Mouse (Mus musculus) limb, embryonic 14.5 days (tissue): ENCODE results near the gene Usp30. TPM values are rescaled to one million over a fixed set of nuclear protein-coding genes. Genes with fewer than 3 reads are reported as not detected.

ENCODE experiments used
- ATAC-seq: fragments of 200-750 bp; cut with Nextera tagmentation; 2 replicates; pipeline ENCODE4 v1.8.0; 2017; ENCODE audit warnings: low read depth, moderate number of reproducible peaks, moderate TSS enrichment; ENCODE audit not compliant: low FRiP score
- DNase-seq: peaks from one replicate; pipeline ENCODE4 v3.0.0-alpha.2; 2015; ENCODE audit warnings: low spot score
- H3K27ac ChIP-seq: fragments of 300-500 bp; sonication (generic); replicated peaks from 2 replicates; pipeline ENCODE4 v1.5.1; 2014; ENCODE audit warnings: low read depth, mild to moderate bottlenecking, low read length, moderate library complexity, mixed read lengths
- H3K27me3 ChIP-seq: fragments of 300-500 bp; sonication (generic); 2 replicates; pipeline ENCODE4 v1.6.1; 2014; ENCODE audit warnings: low read length, mixed read lengths; ENCODE audit not compliant: control insufficient read depth, insufficient read depth
- H3K36me3 ChIP-seq: fragments of 300-500 bp; sonication (generic); 2 replicates; pipeline ENCODE4 v1.6.1; 2014; ENCODE audit warnings: mild to moderate bottlenecking, low read length, moderate library complexity, mixed read lengths; ENCODE audit not compliant: control insufficient read depth, insufficient read depth
- H3K4me1 ChIP-seq: fragments of 300-500 bp; sonication (generic); 2 replicates; pipeline ENCODE4 v1.6.1; 2014; ENCODE audit warnings: antibody characterized with exemption, low read length, mixed read lengths; ENCODE audit not compliant: control insufficient read depth, insufficient read depth
- H3K4me2 ChIP-seq: fragments of 300-500 bp; sonication (generic); replicated peaks from 2 replicates; pipeline ENCODE4 v1.6.1; 2014; ENCODE audit warnings: low read depth, mild to moderate bottlenecking, low read length, moderate library complexity; ENCODE audit not compliant: severe bottlenecking
- H3K4me3 ChIP-seq: fragments of 300-500 bp; sonication (generic); replicated peaks from 2 replicates; pipeline ENCODE4 v1.5.1; 2014; ENCODE audit warnings: low read length
- H3K9ac ChIP-seq: fragments of 300-500 bp; sonication (generic); 2 replicates; pipeline ENCODE4 v1.6.1; 2014; ENCODE audit warnings: mild to moderate bottlenecking, low read depth, low read length, moderate library complexity; ENCODE audit not compliant: severe bottlenecking
- H3K9me3 ChIP-seq: fragments of 300-500 bp; sonication (generic); 2 replicates; pipeline ENCODE4 v1.6.1; 2016; ENCODE audit warnings: low read length; ENCODE audit not compliant: control insufficient read depth
- POLR2A ChIP-seq: fragments of 200-500 bp; IDR thresholded peaks from 2 replicates; pipeline ENCODE4 v1.8.0; 2012; ENCODE audit warnings: inconsistent platforms, mild to moderate bottlenecking, moderate library complexity, borderline replicate concordance; ENCODE audit not compliant: insufficient read depth, insufficient read length; ENCODE audit errors: extremely low read depth
- WGBS: fragments of 180-500 bp; shearing (Covaris S2); extraction: QIAGEN DNeasy Blood & Tissue Kit; methylation state at CpG from one replicate; pipeline ENCODE4 v1.1.7; 2014; 5-methylcytosine and 5-hydroxymethylcytosine counted together
- polyA plus RNA-seq, 2 experiments: library from polyadenylated mRNA; depleted of rRNA in 1 of 2; stranded (reverse) in 1 of 2; unstranded in 1 of 2; fragments of >200 nt; fragmentation: Nextera tagmentation in 1 of 2; extraction: Ambion mirVana in 1 of 2; gene quantifications; 2 replicates each; pipeline versions ENCODE4 v1.2.1 to v1.2.3; 2012 to 2014

Gene Usp30
- polyA plus RNA-seq, 2 experiments = 11.4 to 29.0 TPM

GRCm38 (mm10) chr5:114138277-114139164, 73.3 kb downstream of the Usp30 start:
- H3K27ac ChIP-seq = peak overlapping the region; percentile 33; the same call in 1 of the 2 replicates

GRCm38 (mm10) chr5:114139175-114139574, 73.9 kb downstream of the Usp30 start:
- Histone ChIP-seq H3K4me2 (no peak overlapping the region), H3K9me3 (no peaks in the 10 kb centered on the region), H3K4me1 (peaks cover 22% of the 10 kb centered on the region; the same call in 1 of the 2 replicates), H3K27me3 (no peaks in the 10 kb centered on the region), H3K9ac (no peak overlapping the region), H3K4me3 (no peak overlapping the region), H3K36me3 (peaks cover 21% of the 10 kb centered on the region; the same call in 1 of the 2 replicates), H3K27ac (peak overlapping the region; percentile 33; the same call in 1 of the 2 replicates)
- DNase-seq = peak; percentile 64
- 46% methylated on average over 9 of the region's 9 CpGs for WGBS
- no peak for TF ChIP-seq POLR2A
- peak; percentile 47; the same call in 1 of the 2 replicates for ATAC-seq

More at GRCm38 (mm10) chr5:114138277-114139164, 73.3 kb downstream of the Usp30 start:
- Histone ChIP-seq H3K9ac (no peak overlapping the region), H3K27me3 (no peaks in the 10 kb centered on the region), H3K4me3 (no peak overlapping the region), H3K4me1 (peaks cover 21% of the 10 kb centered on the region), H3K9me3 (no peaks in the 10 kb centered on the region), H3K4me2 (no peak overlapping the region), H3K36me3 (peaks cover 25% of the 10 kb centered on the region)
- no peak for TF ChIP-seq POLR2A
- no peak for ATAC-seq
- WGBS = 60% methylated on average over 19 of the region's 21 CpGs
- DNase-seq = no peak

- H3K9ac ChIP-seq = no peak within 1 kb of the TSS
- peaks cover 11% of the 10 kb centered on the region for H3K4me1 ChIP-seq
- H3K4me2 ChIP-seq = no peak within 1 kb of the TSS
- 22% methylated on average over 19 of the region's 19 CpGs for WGBS
- H3K27me3 ChIP-seq = no peaks in the 10 kb centered on the region
- TF ChIP-seq POLR2A = no peak
- no peaks in the 10 kb centered on the region for H3K36me3 ChIP-seq
- H3K4me3 ChIP-seq = no peak within 1 kb of the TSS
- no peak for DNase-seq
- no peaks in the 10 kb centered on the region for H3K9me3 ChIP-seq
- H3K27ac ChIP-seq = no peak within 1 kb of the TSS
- no peak for ATAC-seq
Measured at GRCm38 (mm10) chr5:114146028-114146888, 81.0 kb downstream of the Usp30 start, which contains the start of gene Acacb. Gene Acacb (plus strand): TSS chr5:114146535.

GRCm38 (mm10) chr5:114147043-114147972, 82.0 kb downstream of the Usp30 start:
- H3K4me2 ChIP-seq = no peak overlapping the region
- no peak overlapping the region for H3K27ac ChIP-seq
- H3K9me3 ChIP-seq = no peaks in the 10 kb centered on the region
- 74% methylated on average over 14 of the region's 14 CpGs for WGBS
- ATAC-seq (no peak), DNase-seq (no peak)
- H3K27me3 ChIP-seq = no peaks in the 10 kb centered on the region
- no peak overlapping the region for H3K4me3 ChIP-seq
- peaks cover 11% of the 10 kb centered on the region for H3K4me1 ChIP-seq
- H3K9ac ChIP-seq = no peak overlapping the region
- no peaks in the 10 kb centered on the region for H3K36me3 ChIP-seq
- TF ChIP-seq POLR2A = no peak
